ENCODE assay signal across 1 mouse cellular context in the genomic region with DNA sequence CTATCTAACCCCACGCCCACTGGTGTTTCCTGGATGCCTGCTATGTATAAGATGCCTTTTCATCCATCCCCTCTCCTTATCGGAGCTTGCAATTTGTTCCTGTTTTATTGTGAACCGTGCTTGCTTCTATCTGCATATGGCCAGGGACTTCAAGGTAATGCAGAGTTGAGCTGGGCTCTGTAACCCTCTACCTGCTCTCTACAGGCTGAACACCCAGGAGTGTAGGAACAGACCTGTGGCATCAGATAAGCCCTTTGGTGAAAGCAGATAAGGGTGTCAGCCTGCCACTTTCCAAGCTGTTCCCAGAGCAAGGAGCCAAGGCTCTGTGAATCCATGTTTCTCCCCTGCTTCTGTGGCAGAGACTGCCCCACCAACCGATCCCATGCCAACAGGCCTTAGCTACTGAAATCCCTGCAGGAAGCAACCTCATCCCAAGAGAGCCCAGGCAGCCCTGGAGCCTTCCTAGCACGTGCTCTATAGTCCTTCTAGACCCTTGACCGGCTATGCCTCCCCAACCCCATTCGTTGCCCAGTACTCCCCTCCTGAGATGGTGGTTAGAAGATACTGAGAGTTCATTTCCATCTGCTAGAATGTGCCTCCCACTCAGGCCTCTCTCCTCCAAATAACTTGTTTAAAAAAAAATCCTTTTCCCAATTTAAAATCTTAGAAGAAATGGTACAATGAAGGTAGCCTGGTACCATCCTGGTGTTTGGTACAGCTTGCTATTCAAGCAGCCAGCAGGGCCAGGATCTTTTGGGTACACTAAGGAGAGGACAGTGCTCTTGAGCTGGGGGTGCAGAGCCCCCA.
TF ChIP-seq lines count a peak whose summit lies in the region.

No protein-coding gene starts in this region.

TF ChIP-seq in MEL, 35 proteins besides CTCF, POLR2A, EP300 and RAD21:
- TF ChIP-seq SMC3 (IDR thresholded peaks at IDR 0.05; ENCODE audit: low read depth, low read length) (no peak), GATA1 (IDR thresholded peaks at IDR 0.05; ENCODE audit: low read depth, low read length) (peak; percentile 29; the same call in 1 of the 2 replicates)
TF ChIP-seq in MEL: peak in this region for 1.
